Mouse (Mus musculus) hindbrain, embryonic 15.5 days (tissue): ENCODE measurements around the gene Syt2. TPM values are rescaled to one million over a fixed set of nuclear protein-coding genes. Genes with fewer than 3 reads are reported as not detected.

Experiments used
- microRNA-seq: library from miRNA; unstranded; fragments of <30 nt; microRNA quantifications from one replicate; pipeline ENCODE4, GENCODE M21; 2016
- polyA plus RNA-seq: library from polyadenylated mRNA; unstranded; fragments of >200 nt; fragmentation: Nextera tagmentation; extraction: Ambion mirVana; gene quantifications from 2 replicates; pipeline ENCODE4 v1.2.1, GENCODE M21; 2015

Syt2 gene
- polyA plus RNA-seq, 1 experiment from 2014 or later: 10.7 TPM

Small RNAs within 50 kb of the gene (microRNA-seq; reads per million reads assigned to microRNA genes)
- not detected for gene Gm22232

Other genes starting within 250 kb of the Syt2 start
- 14.6 and 16.5 TPM in 2 replicates for gene Cyb5r1, start 241.1 kb upstream of the Syt2 start, polyA plus RNA-seq
- 83.1 and 86.8 TPM in 2 replicates for gene Adipor1, start 231.3 kb upstream of the Syt2 start, polyA plus RNA-seq
- 38.0 and 38.2 TPM in 2 replicates for gene Klhl12, start 191.1 kb upstream of the Syt2 start, polyA plus RNA-seq
- gene Rabif, start 152.0 kb upstream of the Syt2 start, polyA plus RNA-seq: 72.4 and 73.1 TPM in 2 replicates
- not detected in 2 replicates for gene Mgat4e, start 97.0 kb upstream of the Syt2 start, polyA plus RNA-seq
- 67.9 and 69.6 TPM in 2 replicates for gene Kdm5b, start 86.5 kb upstream of the Syt2 start, polyA plus RNA-seq